Mouse (Mus musculus): Measurements from ENCODE around the gene Tmem94.

Gene Tmem94

GRCm38 (mm10) chr11:115807306-115807705 is 42.1 kb downstream of the Tmem94 start:
- DNase-seq (ENCODE audit: extremely low read depth, insufficient read length, low spot score): no peak

GRCm38 (mm10) chr11:115807971-115808370 is 42.7 kb downstream of the Tmem94 start:
- no peak for DNase-seq (ENCODE audit: extremely low read depth, insufficient read length, low spot score)

GRCm38 (mm10) chr11:115808696-115809310 is 43.6 kb downstream of the Tmem94 start:
- DNase-seq (ENCODE audit: extremely low read depth, insufficient read length, low spot score): no peak

DNA sequence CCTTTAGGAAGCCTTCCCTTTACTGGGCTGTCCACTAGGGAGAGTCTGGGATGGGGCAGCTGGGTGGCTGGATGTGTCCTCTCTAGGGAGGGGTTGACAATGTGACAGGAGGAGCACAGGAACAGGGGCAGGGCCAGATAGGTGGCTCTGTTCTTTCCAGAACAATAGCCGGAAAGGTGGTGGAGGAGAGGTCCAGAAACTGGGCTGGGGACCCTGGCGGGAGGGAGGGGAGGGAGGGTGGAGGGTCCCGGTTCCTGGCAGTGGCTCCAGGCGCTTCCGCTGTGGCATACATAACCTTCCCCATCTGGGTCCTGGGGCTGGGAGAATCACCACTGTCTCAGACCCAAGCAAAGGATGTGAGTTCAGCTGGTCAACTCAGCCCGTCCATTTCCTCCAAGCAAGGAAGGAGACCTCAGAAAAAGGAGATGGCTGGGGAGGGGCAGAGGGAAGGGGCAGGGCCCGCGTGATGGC is 44.1 kb downstream of the Tmem94 start:
- no peak for DNase-seq (ENCODE audit: extremely low read depth, insufficient read length, low spot score)

DNA sequence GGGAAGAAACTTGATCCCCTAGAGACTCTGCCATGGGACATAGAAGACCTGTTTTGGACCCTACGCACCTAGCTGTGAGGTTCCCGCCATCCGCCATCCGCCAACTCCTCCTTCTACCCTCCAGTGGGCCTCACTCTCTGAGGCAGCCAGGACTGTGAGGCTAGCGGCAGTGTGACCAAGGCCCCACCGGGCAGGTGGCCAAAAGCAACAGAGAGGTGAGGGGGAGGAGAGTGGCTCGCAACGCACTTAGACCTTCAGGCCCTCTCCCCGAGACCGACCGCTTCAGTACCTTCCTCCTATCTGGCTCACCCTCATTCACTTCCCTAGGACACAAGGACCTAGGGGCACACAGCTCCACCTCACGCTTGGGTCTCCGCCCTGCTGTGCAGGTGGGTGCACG is 45.1 kb downstream of the Tmem94 start:
- no peak for DNase-seq (ENCODE audit: extremely low read depth, insufficient read length, low spot score)

DNA sequence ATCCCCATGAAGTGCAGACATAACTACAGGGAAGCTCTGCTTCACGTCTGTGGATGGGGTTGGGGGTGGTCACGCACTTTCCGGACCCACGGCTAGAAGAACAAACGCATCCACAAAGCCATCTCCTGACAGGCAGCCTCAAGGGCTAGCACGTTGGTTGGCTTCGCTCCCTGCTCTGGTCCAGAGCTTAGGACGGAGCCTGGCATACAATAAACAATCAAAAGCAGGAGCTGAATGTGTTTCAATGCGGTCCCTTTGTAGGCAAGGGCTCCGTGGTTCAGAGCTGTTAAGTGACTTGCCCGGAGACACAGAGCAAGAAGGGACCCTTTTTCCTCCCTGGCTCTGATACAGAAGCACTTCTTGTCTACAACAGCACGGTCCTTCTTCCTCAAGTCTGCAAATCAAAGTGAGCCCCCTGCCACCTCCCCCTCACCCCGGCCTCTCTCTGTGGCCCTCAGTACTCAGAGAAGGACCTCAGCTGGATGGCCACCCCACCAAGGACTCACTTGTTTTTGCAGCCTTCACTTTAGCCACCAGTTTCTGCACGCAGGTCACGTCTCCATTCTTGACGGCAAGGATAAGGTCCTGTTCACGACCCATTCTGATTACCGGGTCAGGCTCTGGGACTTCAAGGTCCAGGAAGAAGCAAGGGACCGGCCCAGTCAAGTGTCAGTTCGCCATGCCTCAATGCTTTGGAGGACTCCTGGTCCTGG is 46.3 kb downstream of the Tmem94 start:
- DNase-seq (ENCODE audit: extremely low read depth, insufficient read length, low spot score): no peak

DNA sequence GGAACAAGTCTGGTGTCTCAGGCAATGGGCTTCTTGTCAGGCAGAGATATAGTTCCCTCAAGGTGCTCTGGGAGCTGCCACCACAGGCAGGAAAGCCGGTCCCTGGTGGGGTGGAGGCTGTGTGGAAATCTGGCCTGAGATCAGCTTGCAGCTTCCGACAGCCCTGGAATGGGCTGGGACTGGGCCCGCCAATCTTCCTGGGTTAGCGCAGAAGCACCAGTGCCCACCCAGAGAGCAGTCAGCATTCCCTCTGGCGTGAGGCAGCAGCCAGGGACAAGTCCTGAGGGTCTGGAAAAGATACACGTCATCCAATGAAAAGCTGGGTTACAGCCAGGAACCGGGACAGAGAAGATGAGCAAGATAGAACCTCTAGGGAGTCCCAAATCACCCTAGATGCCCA is 46.9 kb downstream of the Tmem94 start:
- no peak for DNase-seq (ENCODE audit: extremely low read depth, insufficient read length, low spot score)

DNA sequence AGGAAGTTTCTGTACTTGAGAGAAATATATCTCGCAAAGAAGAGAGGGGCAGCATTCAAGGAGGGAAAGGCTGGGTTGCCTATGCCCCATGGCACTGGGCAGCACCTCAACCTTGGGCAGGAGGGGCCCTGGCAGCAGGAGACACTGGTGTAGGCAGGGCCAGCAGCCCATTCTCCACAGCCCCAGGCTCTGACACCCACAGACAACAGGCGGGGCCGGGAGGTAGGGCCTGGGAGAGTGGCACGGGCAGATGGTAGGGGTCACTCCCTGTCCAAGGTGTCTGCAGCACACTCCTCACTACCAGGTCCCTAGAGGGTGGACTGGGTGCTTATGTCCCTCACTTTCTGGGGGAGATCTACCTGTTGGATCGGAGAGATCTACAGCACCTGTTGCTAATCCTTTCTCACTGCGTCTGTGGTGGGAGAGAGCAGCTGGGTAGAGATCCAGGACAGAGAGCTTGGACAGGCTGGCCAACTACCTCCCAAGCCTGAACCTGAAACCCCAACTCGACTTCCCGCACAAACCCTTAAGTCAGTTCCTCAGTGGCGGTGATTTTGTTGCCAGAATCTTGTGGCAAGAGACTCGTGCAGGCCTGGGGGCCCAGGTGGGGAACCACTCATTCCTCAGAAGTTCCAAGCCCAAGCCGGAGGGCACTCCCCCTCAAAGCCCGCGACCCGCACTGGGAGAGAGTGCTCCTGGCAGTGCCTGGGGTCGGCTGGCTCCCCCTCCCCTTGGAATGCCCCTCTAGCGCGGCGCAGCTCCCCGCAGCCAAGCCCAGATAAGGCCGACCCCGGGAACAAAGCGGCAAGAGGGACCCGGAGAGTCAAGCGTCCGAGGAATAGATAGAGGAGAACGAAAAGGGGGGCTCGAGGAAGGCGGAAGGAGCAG is 47.5 kb downstream of the Tmem94 start:
- DNase-seq (ENCODE audit: extremely low read depth, insufficient read length, low spot score): no peak

DNA sequence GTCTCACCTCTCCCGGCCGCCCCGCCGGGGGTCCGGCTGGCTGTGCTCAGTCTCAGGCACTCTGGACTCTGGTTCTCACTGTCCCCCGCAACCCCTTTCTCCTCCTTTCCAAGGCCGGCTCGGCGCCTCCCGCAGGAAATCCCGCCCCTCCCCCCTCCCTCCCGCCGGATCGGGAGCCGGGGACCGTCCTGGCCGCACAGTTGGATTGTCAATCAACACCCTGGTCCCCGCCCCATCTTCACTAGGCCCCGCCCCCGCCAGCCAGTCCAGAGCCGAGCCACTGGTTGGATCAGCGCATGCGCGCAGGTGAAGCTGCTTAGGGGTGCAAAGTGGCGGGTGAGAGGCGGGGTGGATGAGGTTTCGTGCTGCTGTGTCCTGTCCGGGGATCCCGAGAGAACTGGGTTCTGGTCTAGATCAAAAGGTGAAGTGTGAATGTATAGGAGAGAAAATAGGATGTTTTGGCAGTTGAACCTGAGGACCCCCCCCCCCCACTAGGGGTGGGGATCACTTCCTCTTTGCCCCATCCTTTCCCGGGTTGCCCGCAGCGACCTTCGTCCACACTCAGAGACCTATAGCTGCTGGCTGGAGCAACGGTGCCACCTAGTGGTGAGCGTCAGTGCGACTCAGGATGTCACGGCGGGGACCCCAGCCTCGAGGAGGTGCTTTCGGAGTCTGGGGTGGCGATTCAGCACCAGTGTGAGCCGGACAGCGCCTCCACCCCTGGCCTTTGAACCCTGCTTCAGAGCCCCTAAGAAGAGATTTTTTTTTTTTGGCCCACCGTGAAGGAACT is 48.5 kb downstream of the Tmem94 start, which contains the start of gene Caskin2:
Caskin2 (minus strand) TSS at position 133 of the 790 bp plus-strand sequence.
- peak; percentile 96 for DNase-seq (ENCODE audit: extremely low read depth, insufficient read length, low spot score)

GRCm38 (mm10) chr11:115814605-115815450 is 49.6 kb downstream of the Tmem94 start, which contains the start of gene Tsen54:
TSS of gene Tsen54 (plus strand) at chr11:115814724.
- peak; percentile 88 for DNase-seq (ENCODE audit: extremely low read depth, insufficient read length, low spot score)

DNA sequence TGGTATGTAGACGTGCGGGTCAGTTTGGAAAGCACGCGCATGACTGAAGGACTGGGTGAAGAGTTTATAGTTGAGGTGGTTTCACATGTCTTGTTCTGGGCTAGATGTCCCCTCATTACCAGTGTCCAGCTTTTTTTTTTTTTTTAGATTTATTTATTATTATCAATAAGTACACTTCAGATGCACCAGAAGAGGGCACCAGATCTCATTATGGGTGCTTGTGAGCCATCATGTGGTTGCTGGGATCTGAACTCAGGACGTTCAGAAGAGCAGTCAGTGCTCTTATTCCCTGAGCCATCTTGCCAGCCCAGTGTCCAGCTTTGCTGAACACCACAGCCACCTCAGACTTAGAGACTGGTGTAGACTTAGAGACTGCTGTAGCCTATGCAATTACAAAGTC is 52.1 kb downstream of the Tmem94 start:
- no peak for DNase-seq (ENCODE audit: extremely low read depth, insufficient read length, low spot score)

DNA sequence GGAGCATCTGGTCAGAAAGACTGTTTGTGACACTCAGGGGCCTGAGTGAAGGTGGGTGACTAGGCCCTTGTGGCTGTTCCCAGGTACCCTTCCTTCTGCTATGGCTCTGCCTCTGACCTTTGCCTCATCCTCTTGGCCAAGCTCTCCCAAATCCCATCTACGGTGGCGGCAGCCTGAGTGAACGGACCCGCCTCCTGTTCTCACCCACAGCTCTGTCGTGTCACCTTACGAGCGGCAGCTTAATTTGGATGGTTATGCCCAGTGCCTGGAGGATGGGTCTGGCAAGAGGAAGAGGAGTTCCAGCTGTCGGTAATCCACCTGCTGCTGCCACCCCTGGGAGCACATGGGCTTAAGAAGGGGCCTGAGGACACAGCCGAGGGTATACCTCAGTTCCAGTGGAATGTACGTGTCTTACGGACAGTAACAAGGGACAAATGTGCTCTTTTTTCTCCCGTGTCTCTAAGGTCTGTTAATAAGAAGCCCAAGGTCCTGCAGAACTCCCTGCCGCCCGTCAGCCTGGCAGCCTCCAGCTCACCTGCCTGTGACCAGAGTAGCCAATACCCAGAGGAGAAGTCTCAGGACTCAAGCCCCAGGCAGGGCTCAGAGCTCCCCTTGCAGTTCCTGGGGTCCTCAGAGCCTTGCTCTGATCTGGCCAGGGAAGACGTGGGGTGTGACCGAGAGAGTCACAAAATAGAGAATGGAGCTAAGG is 54.8 kb downstream of the Tmem94 start:
- DNase-seq (ENCODE audit: extremely low read depth, insufficient read length, low spot score): no peak

- DNase-seq (ENCODE audit: extremely low read depth, insufficient read length, low spot score): peak; percentile 53
These were observed 55.8 kb downstream of the Tmem94 start for GRCm38 (mm10) chr11:115821001-115821400.

GRCm38 (mm10) chr11:115823774-115824740 is 58.8 kb downstream of the Tmem94 start, which contains the start of gene Llgl2:
TSS of gene Llgl2 (plus strand) at chr11:115824049.
- peak; percentile 94 for DNase-seq (ENCODE audit: extremely low read depth, insufficient read length, low spot score)

GRCm38 (mm10) chr11:115824813-115825212 is 59.6 kb downstream of the Tmem94 start:
- no peak for DNase-seq (ENCODE audit: extremely low read depth, insufficient read length, low spot score)

DNA sequence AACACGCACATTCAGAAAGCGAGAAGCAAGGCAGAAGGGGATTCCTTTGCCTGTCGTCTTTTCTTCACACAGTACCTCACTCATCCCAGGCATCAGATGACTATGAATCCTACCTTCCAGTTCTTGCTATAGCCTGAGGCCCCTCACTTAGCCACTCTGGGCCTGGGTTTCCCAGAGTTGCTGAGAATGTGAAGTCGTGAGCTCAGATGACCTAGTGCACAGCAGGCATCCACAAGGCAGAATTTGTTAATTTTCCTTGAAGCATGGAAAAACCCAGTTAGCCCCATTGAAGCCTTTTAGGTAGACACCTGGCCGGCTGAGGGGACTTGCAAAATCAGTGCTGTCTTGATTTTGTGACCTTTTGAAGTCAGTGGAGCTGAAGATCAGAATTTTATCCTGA is 61.3 kb downstream of the Tmem94 start:
- no peak for DNase-seq (ENCODE audit: extremely low read depth, insufficient read length, low spot score)

GRCm38 (mm10) chr11:115827624-115828023 is 62.4 kb downstream of the Tmem94 start:
- DNase-seq (ENCODE audit: extremely low read depth, insufficient read length, low spot score): peak; percentile 45

- no peak for DNase-seq (ENCODE audit: extremely low read depth, insufficient read length, low spot score)
These were observed 63.8 kb downstream of the Tmem94 start for GRCm38 (mm10) chr11:115829036-115829435.
